Mouse (Mus musculus) fat pad, adult 2 months (tissue): ENCODE data around the gene Actbl2.
A peak's percentile ranks its signal among the peaks of the same experiment; 100 is the strongest.

Experiments used
- DNase-seq: peaks from one replicate; pipeline ENCODE4 v3.0.0-alpha.2; 2011; ENCODE audit warnings: low read depth, low spot score; ENCODE audit errors: extremely low read depth

Gene Actbl2

DNA sequence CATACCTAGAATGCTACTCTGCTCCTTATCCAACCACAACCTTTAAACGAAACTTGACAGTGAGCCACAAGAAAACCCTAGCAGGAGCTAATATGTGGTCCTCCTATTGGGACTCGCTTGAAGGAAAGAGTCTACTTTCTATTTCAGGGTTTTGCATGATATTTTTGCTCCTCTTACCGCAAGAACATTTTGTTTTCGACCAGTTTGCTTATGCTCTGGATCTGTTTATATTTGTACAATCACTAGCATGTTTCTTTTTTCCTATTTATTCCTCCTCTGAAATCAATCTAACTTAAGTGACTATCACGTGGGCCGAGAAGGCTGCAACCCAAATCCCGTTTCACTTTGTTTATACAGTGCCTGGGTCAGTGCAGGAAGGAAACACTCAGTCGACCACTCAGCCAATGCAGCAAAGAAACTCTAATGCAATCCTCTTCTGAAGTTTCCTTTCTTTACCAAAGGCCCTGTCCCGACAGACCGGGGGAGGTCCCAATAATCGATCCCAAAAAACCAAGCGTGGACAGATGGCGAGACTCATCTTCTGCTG, 15.0 kb downstream of the Actbl2 start:
- DNase-seq, result no peak

DNA sequence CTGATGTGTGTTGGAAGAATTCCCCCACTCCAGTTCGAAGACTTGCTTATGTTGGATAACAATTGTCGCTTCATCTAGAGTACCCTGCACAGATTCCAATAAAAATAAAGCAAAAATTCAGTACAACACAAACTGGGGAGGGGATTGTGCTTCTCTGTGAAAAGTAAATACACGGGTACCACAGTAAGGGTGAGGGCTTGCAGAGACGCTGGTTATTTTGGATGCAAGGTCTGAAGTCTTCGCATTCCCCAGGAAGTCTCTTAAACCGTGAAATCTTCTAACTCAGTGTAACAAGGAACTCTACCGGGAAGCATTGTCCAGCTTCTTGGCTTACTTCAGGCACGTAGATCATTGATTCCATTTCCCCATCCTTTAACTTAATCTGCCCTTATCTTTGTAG, 17.1 kb downstream of the Actbl2 start:
- DNase-seq, result no peak

DNA sequence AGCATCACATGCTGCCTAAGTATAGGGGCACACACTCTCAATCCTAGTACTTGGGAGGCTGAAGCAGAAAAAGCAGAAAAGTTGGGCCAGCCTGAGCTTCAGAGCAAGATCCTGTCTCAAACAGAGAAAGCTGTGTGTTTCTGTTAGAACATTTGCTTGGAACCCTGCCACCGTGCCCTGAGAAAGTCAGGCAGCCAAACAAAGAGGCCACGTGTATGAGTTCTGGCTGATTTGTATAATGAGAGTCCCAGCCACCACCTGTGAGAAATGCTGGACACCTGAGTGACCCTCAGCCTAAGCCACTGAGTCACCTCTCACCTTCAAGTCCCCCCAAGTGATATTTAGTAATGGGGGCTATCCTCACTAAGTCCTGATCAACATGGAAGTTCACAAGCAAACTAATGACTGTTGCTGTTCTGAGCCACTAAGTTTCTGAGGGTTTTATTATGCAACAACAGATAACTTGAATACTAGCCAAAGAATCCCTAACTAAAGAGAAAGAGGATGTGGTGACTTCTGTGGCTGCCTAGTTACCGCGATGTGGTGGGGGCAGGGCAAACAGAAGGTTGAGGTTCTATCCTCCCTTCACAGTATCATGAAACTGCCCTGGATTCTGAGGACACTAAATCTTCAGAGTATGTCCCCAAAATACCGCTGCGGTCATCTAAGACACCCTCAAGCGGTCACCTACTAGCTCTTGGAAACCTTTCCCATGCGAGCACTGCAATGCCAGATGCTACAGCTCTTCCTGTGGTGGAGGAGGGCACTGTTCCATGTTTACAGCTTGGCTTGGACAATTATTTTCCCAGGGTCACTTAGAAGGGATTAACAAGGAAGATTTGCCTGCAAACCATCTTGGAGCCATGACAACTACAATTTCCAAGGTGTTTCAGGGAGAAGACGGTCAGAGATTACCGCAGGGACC, 31.9 kb downstream of the Actbl2 start:
- DNase-seq, result peak; percentile 10

DNA sequence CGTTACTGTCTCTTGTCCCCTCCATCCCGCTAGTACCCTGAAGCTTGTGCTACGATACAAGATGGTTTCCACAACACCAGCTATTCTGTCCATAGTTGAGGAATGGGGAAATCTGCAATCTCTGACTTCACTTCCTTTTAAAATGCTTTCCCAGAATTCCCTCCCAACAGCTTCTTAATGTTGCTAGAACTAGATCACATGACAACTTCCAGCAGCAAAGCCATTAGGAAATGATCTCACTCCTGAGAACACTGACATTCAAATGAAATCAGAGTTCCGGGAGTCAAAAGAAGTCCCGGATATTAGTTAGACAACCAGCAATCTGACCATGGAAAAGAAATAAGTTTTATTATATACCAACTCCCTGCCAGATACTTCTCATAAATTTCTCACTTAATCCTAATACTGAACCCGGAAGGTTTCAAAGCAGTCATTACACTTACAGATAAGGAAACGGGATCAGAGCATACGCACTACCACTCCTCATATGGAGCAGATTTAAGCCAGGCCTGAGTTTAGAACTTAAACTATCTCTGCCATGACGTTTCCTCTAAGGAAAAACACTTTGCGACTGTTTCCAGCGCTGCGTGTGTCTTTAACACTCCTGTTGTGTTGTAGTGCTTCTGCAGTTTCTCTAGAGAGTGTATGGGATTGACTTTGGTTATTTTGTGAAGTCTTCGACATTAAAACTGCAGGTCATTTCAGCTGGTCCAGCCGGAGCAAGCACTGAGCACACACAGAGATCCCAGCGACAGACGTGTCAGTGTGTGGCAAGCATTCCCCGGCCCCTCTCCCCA, 36.5 kb downstream of the Actbl2 start:
- no peak for DNase-seq

DNA sequence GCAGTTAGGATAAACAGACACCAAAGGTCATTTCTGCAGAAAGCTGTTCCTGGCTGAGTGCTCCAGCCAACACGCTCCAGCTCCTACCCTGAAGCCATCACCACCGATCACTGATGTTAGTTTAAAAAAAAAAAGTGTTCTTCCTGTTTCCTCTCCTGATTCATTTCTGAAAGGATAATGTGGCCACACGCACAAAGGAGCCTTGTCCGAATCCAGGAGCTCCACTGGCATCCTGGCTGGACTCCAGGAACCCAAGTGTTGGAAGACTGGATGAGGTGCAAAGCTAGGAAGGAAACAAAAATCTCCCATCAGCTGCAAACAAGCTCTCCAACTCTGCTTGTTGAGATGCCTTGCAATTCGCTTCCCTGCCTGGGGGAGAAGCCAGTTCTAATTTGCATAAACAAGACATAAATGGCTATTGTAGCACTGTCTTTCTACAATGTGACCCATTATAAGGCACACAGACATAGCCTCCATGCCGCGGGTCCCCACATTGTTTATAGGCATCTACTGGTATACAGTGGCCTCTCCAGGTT, 37.2 kb downstream of the Actbl2 start:
- no peak for DNase-seq

DNA sequence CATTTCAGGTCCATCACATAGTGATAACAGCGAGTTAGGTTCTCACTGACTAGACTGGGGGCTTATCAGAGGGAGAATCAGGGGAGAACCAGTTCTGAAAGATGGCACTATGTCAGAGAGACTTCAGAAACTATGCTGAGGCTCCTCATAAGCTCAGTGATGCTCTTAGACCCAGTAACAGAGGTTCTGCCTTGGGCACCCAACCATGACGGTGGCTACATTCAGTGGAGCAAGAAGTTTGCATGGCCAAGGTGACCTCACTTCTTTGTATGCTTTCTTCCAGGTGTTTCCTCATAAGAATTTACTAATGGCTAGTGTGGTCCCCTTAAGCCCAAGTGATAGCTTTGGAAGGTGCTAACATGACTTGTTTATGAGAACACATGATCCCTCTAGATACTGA, 38.7 kb downstream of the Actbl2 start:
- no peak for DNase-seq

DNA sequence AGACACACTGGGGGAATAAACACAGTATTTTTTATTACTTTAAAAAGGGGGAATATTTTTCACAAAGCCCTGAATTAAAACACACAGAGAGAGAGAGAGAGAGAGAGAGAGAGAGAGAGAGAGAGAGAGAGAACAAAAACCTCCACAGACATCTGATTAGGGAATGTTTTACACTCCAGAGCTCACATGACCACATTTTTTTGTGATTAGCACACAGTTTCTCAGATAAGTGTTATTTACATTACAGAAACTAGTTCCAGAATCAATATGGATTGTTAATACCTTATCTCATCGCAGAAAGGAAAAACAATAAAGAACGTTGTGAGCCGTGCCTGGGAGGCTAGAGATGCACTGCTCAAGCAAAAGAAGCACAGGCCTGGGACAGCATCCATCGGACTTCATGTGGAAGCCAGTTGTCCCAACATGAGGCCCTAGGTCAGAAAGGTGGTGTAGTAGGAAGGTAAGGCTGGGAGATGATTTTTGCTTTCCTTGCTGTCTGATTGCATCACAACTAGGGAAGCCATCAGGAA, 40.2 kb downstream of the Actbl2 start:
- no peak for DNase-seq

DNA sequence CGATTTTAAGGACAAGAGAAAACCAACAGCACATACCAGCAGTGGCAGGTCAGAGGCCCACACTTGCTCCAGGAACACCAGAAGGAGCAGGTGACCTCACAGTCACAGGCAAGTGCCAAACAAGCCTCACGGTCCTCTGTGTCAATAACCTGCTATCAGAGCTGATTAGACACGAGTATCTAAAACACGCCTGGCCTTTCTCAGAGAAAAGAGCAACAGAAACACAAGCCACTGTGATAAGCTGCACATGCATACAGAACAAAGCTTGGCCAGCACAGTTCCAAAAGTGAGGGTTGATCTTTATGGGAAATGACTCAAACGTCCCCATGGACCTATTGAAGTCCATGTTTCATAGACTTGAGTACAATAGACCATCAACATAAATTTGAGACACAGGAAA, 41.2 kb downstream of the Actbl2 start:
- DNase-seq, result no peak

DNA sequence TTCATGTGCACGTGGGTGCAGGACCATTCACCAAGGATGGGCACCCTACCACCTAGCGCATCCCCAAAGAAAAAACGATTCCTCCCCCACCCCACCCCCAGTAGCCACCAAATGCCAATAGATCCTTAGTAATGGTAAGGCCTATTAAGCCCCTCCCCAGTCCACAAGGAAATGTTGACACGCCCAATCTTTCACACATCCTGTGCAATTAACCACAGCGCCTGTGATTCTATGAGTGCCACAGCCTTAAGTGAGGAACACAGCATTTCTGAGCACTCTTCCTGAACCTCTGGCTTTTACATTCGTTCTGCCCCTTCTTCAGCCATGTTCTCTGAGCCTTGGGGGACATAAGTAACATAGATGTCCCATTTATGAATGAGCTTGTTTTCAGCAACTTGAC, 42.8 kb downstream of the Actbl2 start:
- no peak for DNase-seq

DNA sequence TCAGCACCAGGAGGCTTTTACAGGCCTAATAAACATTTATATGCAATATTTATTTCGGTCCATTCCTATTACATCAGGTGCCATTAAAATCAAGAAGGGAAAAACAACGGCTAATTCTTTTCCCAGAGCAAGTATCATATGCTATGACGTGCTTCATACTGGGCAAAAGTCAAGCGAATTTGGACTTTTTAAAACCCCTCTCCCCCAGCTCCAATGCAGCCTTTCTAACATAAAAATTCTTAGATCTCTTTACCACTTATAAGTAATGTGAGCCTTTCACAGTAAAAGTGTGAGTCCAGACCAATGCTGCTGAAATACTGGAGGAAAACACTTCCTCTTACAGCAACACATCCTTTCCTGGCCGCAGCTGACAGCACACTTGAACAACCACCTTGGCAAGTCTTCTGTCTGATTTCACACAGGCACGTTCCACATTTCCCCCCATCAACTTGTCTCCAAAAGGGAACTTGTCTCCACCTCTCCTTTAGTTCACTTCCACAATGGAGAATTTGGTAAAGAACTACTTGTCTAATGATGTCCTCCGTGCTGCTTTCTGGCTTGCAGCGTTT, 44.4 kb downstream of the Actbl2 start:
- no peak for DNase-seq

DNA sequence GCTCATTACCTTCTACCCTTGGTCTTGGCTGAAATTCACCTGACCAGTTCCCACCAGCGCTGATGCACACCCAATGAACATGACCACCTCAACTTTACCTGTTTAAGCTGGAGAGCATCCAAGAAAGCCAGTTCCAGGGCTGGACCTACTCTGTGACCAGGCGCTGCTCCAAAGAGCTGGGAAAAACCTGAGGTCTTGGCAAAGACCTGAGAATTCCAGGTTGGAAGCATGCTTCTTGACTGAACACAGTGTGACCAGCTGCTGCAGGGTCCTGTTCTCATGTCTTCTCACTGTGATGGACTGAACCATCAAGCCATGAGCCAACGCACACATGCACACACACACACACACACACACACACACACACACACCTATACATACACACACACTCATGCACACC, 46.0 kb downstream of the Actbl2 start:
- DNase-seq, result no peak

DNA sequence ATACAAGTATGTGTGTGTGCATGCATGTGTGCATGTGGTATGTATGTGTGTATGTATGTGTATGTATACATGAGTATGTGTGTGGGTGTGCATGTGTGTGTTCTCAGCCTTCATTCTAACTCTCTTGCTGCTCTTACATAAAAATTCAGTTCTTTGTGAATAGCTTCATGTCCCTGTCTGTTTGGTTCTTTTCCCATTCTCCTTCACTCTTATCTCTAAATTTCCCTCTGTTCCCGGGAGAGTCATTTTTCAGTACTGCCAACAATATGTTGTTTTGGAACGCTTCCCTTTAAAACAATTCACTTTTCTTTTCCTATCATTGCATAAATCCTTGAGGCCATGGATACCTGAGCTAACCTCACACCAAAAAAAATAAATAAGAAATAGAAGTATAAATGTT, 46.6 kb downstream of the Actbl2 start:
- no peak for DNase-seq

DNA sequence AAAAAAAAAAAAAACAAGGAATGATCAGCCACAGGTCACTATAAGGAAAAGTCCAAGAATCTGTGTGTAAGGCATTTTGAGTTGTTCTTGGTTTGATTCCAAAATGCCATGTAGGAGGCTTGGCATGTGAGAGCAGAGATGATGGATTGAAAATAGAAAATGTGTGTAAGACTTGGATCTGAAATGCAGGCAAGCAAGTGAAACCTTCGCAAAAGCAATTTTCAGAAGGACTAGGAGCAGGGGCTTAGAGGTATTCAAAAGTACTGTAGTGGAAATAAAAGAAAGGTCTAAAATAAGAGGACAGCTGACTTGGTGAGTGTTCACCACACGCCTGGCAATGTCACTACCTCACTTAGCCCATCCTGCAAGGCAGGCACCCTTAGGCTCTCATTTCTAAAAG, 49.4 kb downstream of the Actbl2 start:
- no peak for DNase-seq

DNA sequence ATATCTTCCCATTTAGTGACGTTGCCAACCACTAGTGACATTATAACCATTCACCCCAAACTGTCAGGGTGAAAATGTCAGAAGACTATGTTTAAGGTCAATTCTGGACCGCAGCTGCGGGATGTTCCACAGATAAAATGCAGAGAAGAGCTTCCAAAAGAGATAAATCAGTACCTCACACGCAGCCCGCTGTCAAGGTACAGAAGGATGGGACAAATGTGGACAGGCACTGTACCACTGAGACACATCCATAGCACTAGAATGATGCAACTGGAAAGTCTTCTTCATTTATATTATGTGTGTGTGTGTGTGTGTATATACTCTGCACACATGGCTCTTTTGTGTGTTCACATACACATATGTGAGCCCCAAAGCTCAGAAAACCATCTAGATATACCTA, 49.9 kb downstream of the Actbl2 start:
- DNase-seq, result no peak
